21 mouse cellular contexts compared by ENCODE assay signal in the genomic region with DNA sequence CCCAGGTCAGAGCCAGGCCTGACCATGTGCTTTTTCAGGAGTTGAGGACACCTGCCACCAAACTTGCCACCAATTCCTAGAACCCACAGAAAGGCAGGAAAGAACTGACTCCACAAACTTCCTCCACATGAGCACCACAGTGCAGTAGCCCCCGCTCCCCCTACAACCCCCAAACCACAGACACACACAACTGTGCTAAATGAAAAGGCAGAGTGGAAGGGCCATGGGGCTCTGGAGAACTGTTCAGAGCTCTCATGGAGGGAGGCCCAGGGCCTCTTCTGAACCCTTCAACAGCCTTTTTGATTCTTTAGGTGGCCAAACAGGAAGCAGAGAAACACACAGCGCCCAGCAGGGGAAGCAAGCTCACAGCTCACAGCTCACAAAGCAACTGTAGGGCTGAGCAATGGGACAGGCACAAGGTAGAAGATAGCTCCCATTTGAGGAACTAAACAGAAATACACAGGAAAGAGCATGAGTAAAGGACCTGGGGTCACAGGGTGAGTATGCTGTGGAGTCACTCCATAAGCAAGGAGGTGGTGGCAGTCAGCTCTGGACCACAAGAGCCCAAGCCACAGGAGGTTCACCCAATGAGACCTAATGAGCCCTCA. TPM values are rescaled to one million over a fixed set of nuclear protein-coding genes. Genes with fewer than 3 reads are reported as not detected.
DNase-seq lines count a peak whose midpoint lies in the region; ATAC-seq lines count a peak whose summit lies in the region.
"Had no signal": no experiment of that assay in that cellular context is flagged by ENCODE, and none has a peak within 500 bp of the region (broad histone marks: within the 10 kb centered on the region; RNA-seq: fewer than 3 reads in every experiment).

No protein-coding gene starts in this region.

- no peaks in the 10 kb centered on the region for H3K4me1 ChIP-seq in hindbrain, embryonic 14.5 days (replicated peaks; ENCODE audit: control insufficient read depth, insufficient read depth, low read length)

- H3K4me3 ChIP-seq in hindbrain, embryonic 14.5 days (replicated peaks; ENCODE audit: low read length) = no peak overlapping the region
- H3K4me3 ChIP-seq: embryonic facial prominence, embryonic 15.5 days; gastrocnemius, adult 2 months; heart, embryonic 12.5 days; limb, embryonic 12.5 days had no signal

- no peaks in the 10 kb centered on the region for H3K36me3 ChIP-seq in hindbrain, embryonic 14.5 days (replicated peaks; ENCODE audit: control insufficient read depth, insufficient read depth)
- H3K36me3 ChIP-seq: embryonic facial prominence, embryonic 15.5 days; heart, embryonic 12.5 days; limb, embryonic 12.5 days had no signal

- WGBS in hindbrain, embryonic 14.5 days = 90% methylated on average over 2 of the region's 2 CpGs

- no peak overlapping the region for H3K4me2 ChIP-seq in hindbrain, embryonic 14.5 days (replicated peaks)
- H3K4me2 ChIP-seq: embryonic facial prominence, embryonic 15.5 days; heart, embryonic 12.5 days; limb, embryonic 12.5 days had no signal

- peak; percentile 34 to 41 for DNase-seq in spleen, postnatal 36 days (ENCODE audit: low spot score in 2 of 2)
- no peak for DNase-seq in spleen, adult 12 weeks (ENCODE audit: low spot score)
- DNase-seq in MEL-GATA-1-ER (ENCODE audit: extremely low read depth, low read depth) = peak; percentile 71
- DNase-seq in naive thymus-derived CD4-positive, alpha-beta T cell, adult 2 months (ENCODE audit: low read depth) = peak; percentile 20
- DNase-seq in kidney, adult 11 months = no peak
- DNase-seq in retina, postnatal 1 day = no peak
- no peak for DNase-seq in hindbrain, embryonic 14.5 days (ENCODE audit: low spot score)
- DNase-seq: adrenal gland, postnatal 36 days; cerebellum, adult 11 months; gastrocnemius, adult 2 months; kidney, postnatal 14 days; layer of hippocampus, postnatal 36 days; lung, postnatal 4 days; thymus, postnatal 14 days had no signal

- H3K9ac ChIP-seq in hindbrain, embryonic 14.5 days = no peak overlapping the region
- H3K9ac ChIP-seq: embryonic facial prominence, embryonic 15.5 days; heart, embryonic 12.5 days; limb, embryonic 12.5 days had no signal

- H3K27me3 ChIP-seq in hindbrain, embryonic 14.5 days (ENCODE audit: control insufficient read depth, insufficient read depth, low read length) = no peaks in the 10 kb centered on the region
- H3K27me3 ChIP-seq: embryonic facial prominence, embryonic 15.5 days; heart, embryonic 12.5 days; limb, embryonic 12.5 days had no signal

- no peaks in the 10 kb centered on the region for H3K9me3 ChIP-seq in hindbrain, embryonic 14.5 days (ENCODE audit: control insufficient read depth, low read length)
- H3K9me3 ChIP-seq: embryonic facial prominence, embryonic 15.5 days; heart, embryonic 12.5 days; limb, embryonic 12.5 days had no signal

- H3K27ac ChIP-seq in hindbrain, embryonic 14.5 days = no peak overlapping the region
- H3K27ac ChIP-seq: embryonic facial prominence, embryonic 15.5 days; gastrocnemius, adult 2 months; limb, embryonic 12.5 days had no signal

- peak; percentile 76 to 78 for ATAC-seq in hematopoietic stem cell, adult 5-6 weeks (replicated peaks in 1 of 2; ENCODE audit: insufficient read depth in 1 of 2, low FRiP score in 2 of 2, low TSS enrichment in 1 of 2, low read depth in 1 of 2, poor library complexity in 2 of 2, severe bottlenecking in 2 of 2)
- no peak for ATAC-seq in hindbrain, embryonic 14.5 days (ENCODE audit: low FRiP score)
- ATAC-seq: activated CD4-positive, CD25-positive, alpha-beta regulatory T cell, adult 4 months; forebrain, embryonic 14.5 days; intestine, postnatal 0 days had no signal

RNA-seq across cellular contexts. Expression of a gene that starts 13.0 kb away (rescaled TPM):
- total RNA-seq in hematopoietic stem cell, adult 5-6 weeks (2017) = 5.9 and 7.1 TPM in 2 replicates
- polyA plus RNA-seq in hindbrain, embryonic 14.5 days (2014; fragmentation: Nextera tagmentation; extraction: Ambion mirVana) = 48.1 and 53.9 TPM in 2 replicates

RNA-seq across cellular contexts. Expression of a gene that starts 50.4 kb away (rescaled TPM):
- total RNA-seq in hematopoietic stem cell, adult 5-6 weeks (2017) = 7.8 and 7.9 TPM in 2 replicates
- polyA plus RNA-seq in hindbrain, embryonic 14.5 days (2014; fragmentation: Nextera tagmentation; extraction: Ambion mirVana) = 28.5 and 30.0 TPM in 2 replicates

RNA-seq across cellular contexts. Expression of a gene that starts 53.0 kb away (rescaled TPM):
- 0.44 and 4.1 TPM in 2 replicates for total RNA-seq in hematopoietic stem cell, adult 5-6 weeks (2017)
- polyA plus RNA-seq in hindbrain, embryonic 14.5 days (2014; fragmentation: Nextera tagmentation; extraction: Ambion mirVana) = 0.10 and 0.27 TPM in 2 replicates
- total RNA-seq: adrenal gland, postnatal 36 days had no signal
- polyA plus RNA-seq: forebrain, embryonic 14.5 days had no signal

Comparison
In these comparisons a context has a peak if more than half of its experiments do, and no peak if none do; other contexts are left out.
1. DNase-seq: peak in spleen, postnatal 36 days (2 of 2), MEL-GATA-1-ER (single experiment) and naive thymus-derived CD4-positive, alpha-beta T cell, adult 2 months (single experiment); none in spleen, adult 12 weeks (single experiment), kidney, adult 11 months (single experiment), retina, postnatal 1 day (single experiment) and hindbrain, embryonic 14.5 days (single experiment).